Mouse (Mus musculus) NIH3T3 (cell line): Measurements from ENCODE around the gene Zfp652.

Source experiments
- DNase-seq: peaks from one replicate; pipeline ENCODE4 v3.0.0-alpha.2; 2012; ENCODE audit warnings: low read depth

Gene Zfp652

DNA sequence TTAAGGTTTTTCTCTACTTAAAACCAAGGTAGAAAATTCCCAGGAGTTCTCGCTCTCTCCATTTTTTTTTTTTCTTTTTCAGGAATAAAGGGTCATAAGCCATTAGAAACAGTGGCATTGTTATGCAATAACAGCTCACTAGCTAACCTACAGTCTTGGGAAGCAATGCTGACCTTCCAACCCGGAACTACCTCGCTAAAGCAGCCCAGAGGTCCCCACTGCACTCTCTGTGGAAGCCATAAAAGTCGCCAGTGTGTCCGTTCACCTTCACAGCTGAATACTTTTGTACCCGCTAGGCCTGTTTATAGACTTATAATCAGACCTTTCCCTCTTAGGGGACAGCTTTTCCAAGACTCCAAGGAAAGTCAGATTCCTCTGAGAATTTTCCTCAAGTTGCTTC is 55.8 kb downstream of the Zfp652 start:
- DNase-seq, result no peak

DNA sequence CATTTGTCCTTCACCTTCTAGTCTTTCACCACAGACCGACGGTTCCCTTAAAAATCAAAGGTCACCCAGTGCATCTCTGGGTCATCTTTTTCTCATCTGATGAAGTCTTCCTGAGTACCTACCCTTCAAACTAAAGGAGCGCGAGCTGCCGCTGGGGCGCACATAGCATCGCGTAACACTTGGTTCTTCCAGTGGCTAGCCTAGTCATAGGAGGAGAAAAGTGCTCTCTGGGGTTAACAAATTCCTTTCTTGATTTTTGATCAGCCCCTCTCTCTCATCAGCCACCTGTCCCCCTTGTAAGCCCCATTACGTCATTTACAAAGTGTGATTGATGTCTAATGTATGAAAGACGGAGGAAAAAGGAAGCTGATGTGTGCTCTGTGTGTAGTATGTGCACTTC is 56.7 kb downstream of the Zfp652 start:
- DNase-seq, result no peak

DNA sequence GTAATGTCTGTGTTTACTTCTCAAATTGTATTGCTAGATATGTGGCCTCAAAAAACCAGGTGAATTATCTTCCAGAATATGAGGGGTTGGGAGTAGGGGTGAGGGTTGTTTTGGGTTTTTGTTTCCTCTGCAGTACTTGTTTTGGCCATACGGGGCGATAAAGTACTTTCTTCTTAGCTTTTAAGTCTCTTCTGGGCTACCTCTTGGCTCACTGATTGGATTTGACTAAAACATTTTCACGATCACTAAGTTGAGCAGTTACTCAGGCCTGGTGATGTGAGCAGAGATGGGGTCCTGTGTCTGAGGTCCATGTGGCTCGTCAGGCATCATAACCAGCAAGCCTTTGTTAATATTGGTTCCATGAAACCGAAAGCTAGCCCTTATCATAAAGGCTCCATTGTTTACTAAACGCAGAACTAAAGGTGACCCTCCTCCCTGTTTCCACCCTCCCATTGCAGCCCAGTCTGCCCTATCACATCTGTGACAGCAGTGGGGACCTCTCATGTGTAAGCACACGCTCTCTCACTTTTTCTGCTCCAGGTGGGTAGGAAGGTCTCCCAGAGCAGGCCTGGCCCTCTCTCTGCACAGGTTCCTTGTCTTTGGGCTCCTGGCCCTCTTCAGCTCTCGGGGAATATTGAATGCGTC is 58.4 kb downstream of the Zfp652 start:
- peak; percentile 60 for DNase-seq

DNA sequence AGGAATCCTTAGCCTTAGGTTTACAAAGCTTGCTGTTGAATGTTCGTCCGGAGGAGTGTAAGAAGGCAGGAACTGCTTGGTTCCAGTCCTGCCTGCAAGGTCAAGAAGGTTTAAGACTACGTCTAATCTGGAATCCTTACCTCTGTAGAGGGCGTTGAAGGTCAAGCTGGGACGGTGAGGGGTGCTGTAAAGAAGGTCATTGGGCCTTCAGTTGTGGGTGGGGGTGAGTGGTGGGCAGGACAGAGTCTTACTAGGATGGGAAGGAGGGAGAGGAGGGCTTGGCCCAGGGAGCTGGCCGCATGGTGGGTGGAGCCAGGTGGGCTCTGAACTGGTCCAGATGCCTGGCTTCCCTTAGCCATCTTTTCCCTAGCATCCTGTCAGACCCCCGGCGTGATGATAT is 59.2 kb downstream of the Zfp652 start:
- no peak for DNase-seq

DNA sequence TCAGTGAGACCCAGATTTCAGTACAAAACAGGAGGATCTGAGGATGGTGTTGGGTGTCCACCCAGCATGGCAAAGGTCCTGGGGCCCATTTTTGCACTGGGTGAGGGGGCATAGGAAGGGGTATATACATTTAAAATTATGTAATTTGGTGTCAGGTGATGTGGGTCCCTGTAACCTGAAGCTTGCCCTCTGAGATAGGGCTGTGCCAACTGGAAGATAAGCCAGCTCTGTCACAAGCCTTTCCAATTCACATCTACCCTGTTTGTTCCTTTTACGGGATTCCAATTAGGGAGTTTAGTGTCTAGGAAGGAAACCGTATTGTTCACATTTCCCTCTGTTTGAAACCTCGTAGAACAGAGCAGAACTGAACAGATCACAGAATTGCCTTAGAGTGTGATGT is 60.8 kb downstream of the Zfp652 start:
- DNase-seq, result no peak

DNA sequence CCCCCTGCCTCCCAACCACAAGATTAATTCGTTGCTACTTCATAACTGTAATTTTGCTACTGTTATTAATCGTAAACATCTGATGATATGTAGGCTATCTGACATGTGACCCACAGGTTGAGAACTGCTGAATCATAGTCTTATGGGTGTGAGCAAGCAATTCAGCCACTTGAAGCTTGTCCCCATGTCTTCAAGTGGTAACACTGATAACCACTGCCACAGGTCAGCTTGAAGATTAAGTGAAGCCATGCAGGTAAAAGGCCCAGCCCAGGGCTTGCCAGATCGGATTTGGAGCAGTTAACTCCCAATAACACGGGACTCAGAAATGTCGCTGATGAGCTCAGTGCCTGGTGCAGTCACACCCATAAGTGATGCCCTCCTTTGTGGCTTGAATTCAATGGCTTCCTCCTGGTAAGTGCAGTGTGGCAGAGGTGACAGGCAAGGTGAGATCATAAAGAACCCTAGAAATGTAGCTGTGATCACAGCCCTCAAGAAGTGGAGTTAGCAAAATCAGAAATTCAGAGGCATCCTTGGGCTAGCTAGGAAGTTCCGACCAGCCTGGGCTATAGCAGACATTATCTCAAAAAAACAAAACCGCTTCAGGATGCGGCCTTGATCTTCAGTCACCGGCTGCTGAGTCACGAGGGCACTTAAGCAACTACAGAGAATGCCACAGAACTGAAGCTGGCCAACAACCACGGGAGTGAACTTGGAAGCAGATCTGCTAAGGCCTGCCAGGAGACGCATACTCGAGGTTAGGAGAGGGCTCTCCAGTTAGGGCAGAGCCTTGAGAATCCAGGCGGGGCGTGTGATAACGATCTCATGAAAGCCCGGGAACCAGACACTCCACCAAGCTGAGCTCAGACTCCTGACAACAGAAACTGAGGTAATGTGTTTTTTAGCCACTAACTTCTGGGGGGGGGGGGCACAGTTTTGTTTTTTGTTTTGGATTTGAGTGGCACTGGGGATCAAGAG is 65.1 kb downstream of the Zfp652 start:
- DNase-seq, result peak; percentile 94

DNA sequence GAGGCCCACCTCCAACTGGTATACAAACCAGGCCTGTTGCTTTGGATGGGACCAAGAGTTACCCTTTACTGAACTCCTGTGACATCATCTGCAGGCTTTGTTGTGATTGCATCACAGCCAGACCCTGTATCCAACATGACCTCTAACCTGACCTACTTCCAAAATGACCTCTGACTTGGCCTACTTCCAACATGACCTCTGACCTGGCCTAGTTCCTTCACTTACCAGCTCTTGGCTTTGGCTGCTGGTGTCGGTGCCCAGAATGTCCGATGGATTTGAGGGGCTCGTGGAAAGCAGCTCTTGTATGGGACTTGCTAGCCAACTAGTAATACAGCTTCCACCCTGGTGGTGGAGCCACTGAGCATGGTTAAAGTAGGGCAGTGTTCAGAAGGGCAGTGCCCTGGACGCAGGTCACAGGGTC is 66.4 kb downstream of the Zfp652 start:
- peak; percentile 65 for DNase-seq

DNA sequence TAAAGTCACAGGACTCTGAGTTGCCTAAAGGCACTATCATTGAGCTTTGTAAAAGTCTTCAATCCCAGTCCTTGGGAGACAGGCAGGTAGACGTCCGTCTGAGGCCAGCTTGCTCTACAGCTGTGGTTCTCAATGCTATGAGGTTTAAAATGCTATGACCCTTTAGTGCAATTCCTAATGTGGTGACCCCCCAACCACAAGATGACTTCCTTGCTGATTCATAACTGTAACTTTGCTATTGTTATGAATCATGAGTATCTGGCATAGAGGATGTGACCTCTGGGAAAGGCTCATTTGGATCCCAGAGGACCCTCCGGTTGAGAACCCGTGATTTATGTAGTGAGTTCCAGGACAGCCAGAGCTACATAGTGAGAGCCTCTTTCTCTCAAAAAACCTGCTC is 66.9 kb downstream of the Zfp652 start:
- DNase-seq, result peak; percentile 87

DNA sequence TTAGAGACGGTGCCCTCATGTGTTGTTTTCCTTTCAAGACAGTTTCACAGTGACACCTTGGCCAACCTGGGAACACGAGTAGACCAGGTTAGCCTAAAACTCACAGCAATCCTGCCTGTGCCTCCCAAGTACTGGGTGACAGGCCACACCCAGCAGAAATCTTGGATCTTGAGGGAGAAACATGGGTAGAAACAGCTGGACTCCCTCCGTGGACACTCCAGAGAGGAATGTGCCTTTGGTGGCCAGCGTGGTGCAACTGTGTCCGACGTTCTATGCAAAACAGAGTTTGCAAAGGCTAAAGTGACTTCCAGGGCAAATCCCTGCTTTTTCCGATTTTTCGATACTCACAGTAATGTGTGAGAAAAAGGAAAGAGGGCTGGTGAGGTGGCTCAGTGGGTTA is 68.0 kb downstream of the Zfp652 start:
- no peak for DNase-seq

DNA sequence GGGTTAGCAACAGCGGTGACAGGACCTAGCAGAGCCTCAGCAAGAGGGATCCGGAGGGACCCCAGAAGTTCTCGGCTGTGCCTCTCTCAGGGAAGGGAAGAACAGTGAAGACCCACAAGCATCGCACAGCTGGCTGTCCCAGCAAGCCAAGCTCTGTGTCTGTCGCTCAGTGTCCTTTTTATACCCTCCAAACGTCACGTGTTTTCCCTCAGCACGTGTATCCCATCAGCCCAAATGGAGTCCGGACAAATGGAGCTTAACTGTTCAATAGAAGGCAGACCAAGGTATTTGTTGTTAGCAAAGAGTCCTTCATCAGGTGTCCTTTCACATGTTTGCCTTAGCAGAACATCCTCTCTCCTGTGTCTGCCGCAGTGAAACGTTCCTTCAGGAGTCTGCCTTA is 69.1 kb downstream of the Zfp652 start:
- no peak for DNase-seq

DNA sequence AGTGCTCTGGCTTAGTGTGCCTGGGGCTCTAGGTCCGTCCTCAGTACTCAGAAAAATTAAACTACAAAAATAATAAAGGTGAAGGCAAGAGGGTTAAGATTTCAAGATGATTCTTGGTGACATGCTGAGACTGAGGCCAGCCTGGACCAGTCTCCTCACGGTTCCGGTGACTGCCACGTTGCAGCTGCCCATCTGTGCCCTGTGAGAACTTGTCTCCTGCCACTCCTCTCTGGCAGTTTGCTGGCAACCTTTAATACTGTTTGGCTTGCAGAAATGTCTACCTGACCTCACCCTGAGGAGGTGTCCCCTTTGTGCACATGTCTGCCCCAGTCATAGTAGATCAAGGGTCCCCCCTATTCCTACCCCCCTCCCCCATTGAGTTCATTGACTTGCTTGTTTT is 71.0 kb downstream of the Zfp652 start:
- no peak for DNase-seq

DNA sequence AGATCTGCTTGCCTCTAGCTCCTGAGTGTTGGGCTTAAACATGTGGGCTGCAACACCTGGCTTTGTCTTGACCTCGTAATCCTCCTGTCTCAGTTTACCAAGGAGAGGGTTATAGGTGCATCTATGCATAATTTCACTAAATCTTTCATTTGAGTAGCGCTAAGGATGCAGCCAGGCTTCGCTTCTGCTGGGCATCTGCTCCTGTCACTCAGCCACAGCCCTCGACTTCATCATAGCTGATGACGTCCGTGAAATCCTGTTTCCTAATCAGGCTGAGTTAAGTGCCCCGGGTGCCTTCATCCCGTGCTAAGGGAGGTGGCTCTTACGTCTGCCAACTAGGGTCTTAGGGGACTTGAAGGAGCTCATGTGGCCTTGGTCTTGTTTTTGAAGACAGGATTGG is 71.5 kb downstream of the Zfp652 start:
- DNase-seq, result no peak

DNA sequence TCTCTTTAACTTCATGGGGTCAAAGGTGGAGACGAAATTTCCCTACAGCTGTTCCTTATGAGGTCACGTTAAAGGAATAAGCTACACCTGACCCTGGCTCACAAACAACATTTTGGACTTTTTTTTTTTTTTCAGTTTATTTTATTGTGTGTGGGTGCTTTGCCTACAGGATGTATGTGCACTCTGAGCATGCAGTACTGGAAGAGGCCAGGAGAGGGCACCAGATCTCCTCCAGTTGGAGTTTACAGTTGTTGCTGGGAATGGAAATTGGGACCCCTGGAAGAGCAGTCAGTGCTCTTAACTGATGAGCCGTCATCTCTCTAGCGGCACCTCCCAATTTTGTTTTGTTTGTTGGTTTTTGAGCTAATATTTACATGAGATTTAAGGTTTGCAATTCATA is 73.2 kb downstream of the Zfp652 start:
- peak; percentile 18 for DNase-seq

DNA sequence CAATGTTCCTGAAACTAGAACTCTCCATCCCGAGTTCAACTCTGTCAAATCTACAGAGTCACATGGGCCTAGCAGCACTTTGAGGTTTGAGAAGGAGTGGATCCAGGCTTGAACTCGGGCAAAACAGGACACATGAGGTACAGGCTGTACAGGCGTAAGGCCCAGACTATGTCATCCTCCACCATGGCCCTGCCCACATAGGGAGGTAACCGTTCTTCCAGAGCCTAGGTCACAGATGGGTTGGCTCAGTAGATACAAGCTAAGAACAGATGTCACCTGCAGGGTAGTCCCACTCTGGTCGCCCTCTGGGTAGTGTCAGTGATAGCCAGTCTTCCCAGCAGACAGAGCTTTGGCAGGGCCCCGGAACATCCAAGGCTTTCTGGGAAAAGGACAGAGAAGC is 74.0 kb downstream of the Zfp652 start:
- DNase-seq, result no peak

DNA sequence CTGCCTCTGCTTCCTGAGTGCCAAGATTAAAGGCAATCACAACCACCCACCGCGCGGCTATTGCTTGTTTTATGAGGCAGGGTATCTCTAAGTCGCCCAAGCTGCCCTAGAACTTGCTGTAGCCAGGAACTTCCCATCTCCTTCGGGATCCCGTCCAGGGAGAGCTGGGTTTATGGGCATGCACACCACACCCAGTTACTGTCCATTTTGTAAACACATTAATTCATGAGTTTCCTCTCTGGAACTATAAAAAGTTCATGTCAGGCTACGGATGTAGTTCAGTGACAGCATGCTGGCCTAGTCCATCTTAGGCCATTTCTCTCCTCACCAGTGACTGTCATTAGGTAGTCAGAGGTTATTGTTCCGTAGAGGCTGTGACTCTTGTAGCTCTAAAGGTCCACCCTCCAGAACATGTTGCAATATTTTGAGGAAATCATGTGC is 77.0 kb downstream of the Zfp652 start:
- no peak for DNase-seq

DNA sequence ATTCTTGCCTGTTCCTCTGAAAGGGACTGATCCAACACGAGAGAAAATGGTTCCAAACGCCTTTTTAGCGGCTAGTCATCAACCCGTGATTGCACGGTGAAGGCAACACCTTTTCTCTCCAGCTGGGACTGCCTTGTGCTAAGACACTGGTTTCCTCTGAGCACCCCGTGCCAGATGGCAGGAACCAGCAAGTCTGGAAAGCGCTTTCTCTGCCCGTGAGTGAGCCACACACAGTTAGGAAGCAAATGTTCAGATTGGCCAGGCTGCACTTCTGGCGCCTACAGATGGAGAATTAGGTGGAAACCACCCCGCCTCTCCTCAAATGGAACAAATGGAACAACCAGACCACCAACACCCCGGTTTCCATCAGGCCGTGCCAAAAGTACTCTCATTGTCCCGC is 79.3 kb downstream of the Zfp652 start:
- DNase-seq, result no peak

DNA sequence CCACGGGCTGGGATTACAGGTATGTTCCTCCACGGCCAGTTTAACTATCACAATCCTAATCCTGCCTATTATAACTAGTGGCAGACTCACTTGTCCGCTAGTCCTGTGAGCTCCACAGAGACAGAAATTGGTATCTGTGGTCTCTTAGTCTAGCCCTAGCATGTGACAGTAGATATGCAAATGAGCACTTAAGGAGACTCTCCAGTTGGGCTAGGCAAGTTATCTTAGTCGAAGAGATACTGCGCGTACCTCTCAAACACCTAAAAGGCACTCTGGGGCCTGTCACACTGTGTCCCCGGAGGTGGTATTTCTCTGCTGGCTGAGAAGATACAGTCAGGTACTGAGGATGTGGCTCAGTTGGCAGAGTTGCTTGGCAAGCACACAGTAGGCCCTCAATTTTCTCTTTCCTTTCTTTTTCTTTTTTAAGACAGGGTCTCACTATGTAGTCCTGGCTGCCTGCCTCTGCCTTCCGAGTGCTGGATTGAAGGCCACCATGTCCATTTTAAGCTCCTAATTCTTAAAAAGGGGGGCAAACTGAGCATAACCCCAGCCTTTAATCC is 80.6 kb downstream of the Zfp652 start:
- DNase-seq, result no peak

DNA sequence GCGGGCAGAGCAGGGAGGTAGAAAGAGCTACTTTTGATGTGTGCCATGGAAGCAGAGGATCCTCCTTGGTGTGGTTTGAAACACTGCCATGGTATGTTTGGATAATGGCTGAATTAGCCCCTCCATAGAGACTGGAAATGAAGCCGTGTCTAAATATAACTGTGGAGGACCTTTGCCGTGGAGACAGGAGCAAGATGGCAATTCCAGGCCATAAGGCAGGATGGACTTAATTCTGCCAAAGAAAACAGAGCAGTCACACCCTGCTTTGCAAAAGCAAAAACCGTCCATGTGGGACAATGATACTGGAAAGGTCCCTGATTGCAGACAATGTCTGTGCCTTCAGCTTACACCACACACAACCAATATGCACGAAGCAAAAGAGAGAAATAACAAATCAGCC is 81.7 kb downstream of the Zfp652 start:
- DNase-seq, result no peak

DNA sequence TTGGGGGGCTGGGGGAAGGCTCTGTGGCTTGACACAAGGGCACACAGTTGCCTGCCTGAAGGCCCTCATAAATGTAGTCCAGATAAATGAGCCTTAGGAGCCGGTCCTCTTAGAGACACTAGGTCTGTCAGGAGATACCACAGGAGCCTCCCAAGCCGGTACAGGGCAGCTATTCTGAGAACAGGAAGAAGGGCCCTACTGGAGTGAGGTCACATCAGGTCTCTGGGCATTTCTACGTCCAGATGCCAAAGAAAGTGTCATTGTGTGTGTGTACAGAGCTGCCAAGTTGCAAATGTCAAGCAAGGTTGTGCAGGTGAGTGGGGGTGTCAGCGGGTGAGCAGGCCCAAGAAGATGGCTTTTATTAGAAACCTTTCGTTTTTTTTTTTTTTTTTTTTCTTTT is 83.1 kb downstream of the Zfp652 start:
- no peak for DNase-seq

DNA sequence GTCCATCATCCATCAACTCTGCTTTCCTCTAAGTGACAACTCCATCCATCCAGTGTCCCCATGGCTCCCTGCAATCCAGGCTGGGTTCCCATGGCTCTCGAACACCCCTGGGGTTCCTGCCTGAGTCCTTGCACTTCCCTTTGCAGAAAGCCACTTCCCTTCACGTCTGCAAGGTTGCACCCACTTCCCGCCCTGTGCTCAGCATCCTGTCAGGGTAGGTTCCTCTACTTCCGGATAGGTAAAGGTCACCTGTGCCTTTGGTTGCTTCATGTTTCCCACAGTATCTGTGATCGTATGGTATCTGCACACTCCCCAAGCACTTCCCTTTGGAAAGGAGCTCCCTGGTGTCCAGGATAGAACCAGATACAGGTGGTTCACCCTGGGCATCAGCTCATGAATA is 92.5 kb downstream of the Zfp652 start:
- DNase-seq, result no peak

DNA sequence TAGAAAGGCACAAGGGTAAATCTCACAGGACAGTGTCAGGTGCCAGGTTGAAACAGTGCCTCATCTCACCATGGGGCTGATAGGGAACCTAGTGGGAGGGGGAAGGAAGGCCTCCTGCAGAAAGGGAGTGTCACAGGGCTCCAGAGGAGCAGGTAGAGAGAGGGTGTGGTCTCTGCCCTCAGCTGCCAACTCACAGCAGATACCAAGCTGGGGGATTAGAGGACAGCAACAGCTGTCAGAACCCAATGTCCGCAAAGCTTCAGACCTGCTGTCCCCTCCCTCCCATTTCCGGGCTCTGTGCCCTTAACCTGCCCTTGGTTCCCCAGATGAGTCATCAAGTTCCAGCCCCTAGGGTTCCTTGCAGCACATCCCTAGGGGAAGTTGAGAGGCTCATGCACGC is 93.1 kb downstream of the Zfp652 start:
- DNase-seq, result peak; percentile 23

DNA sequence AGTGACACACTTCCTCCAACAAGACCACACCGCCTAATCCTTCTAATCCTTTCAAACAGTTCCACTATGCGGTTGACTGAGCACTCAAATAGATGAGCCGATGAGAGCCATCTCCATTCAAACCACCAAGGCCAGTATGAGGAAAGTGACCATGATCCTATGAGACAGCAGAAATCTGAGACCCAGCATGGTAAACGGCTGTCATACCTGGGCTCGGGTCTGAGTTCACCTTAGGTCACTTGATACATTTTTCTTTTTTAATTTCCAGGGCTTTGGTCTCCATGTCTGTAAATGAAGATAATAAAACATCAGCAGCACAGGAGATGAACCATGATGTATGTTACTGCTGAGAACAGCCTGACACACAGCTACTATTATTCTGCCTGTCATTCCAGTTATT is 95.4 kb downstream of the Zfp652 start:
- no peak for DNase-seq

DNA sequence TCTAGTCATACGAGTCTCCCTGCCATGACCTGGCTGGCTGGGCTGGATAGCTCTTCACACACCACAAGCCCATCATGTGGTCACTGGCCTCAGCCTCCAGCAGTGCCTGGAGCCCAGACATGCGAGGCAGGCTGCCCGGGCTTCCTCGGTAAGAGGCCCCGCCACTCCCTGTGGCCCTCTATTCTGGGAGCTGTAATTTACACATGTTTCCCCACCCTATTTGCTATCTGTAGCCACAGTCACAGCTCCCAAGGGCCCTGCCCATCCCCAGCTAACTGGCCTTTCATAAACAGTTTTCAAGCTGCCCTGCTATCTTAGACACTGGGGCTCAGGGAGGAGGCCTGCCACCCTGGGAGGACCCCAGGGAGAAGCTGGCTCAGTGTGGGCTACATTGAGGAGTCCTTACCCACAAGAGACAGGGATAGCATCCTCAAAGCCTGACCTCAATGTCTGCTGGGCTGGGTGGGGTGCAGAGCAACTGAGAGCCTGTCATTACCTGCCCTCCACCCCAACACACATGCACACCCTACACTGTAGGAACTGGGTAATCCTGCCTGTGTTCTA is 96.1 kb downstream of the Zfp652 start:
- no peak for DNase-seq
